Mouse (Mus musculus): ENCODE measurements around the gene Socs7.
A peak's percentile ranks its signal among the peaks of the same experiment; 100 is the strongest.

The Socs7 gene

GRCm38 (mm10) chr11:97422507-97422906 lies 60.2 kb downstream of the Socs7 start:
- peak; percentile 75 for DNase-seq

- no peak for DNase-seq
Observed at GRCm38 (mm10) chr11:97424092-97424692, 61.8 kb downstream of the Socs7 start.

- DNase-seq: no peak
Observed at GRCm38 (mm10) chr11:97424802-97425201, 62.5 kb downstream of the Socs7 start.

- DNase-seq: peak; percentile 89
Observed at GRCm38 (mm10) chr11:97427794-97428725, 65.7 kb downstream of the Socs7 start.

- no peak for DNase-seq
Observed at GRCm38 (mm10) chr11:97428726-97429077, 66.4 kb downstream of the Socs7 start.

- no peak for DNase-seq
Observed at GRCm38 (mm10) chr11:97429615-97430014, 67.3 kb downstream of the Socs7 start.

GRCm38 (mm10) chr11:97432015-97432414 lies 69.7 kb downstream of the Socs7 start:
- peak; percentile 69 for DNase-seq

GRCm38 (mm10) chr11:97432983-97433539 lies 70.7 kb downstream of the Socs7 start:
- DNase-seq: no peak

- DNase-seq: no peak
Observed at GRCm38 (mm10) chr11:97434121-97434520, 71.8 kb downstream of the Socs7 start.

GRCm38 (mm10) chr11:97434704-97435454 lies 72.5 kb downstream of the Socs7 start:
- peak; percentile 97 for DNase-seq

- no peak for DNase-seq
Observed at GRCm38 (mm10) chr11:97435808-97436491, 73.6 kb downstream of the Socs7 start.

- peak; percentile 60 for DNase-seq
Observed at GRCm38 (mm10) chr11:97437745-97438144, 75.4 kb downstream of the Socs7 start.

GRCm38 (mm10) chr11:97438868-97439267 lies 76.5 kb downstream of the Socs7 start:
- no peak for DNase-seq

- peak; percentile 57 for DNase-seq
Observed at GRCm38 (mm10) chr11:97439935-97440334, 77.6 kb downstream of the Socs7 start.

- peak; percentile 59 for DNase-seq
Observed at GRCm38 (mm10) chr11:97440441-97440881, 78.1 kb downstream of the Socs7 start.

- peak; percentile 82 for DNase-seq
Observed at GRCm38 (mm10) chr11:97441036-97441657, 78.8 kb downstream of the Socs7 start.

- peak; percentile 91 for DNase-seq
Observed at GRCm38 (mm10) chr11:97441658-97442125, 79.3 kb downstream of the Socs7 start.

- DNase-seq: no peak
Observed at GRCm38 (mm10) chr11:97442891-97443675, 80.7 kb downstream of the Socs7 start.

- no peak for DNase-seq
Observed at GRCm38 (mm10) chr11:97445596-97445995, 83.2 kb downstream of the Socs7 start.

GRCm38 (mm10) chr11:97445999-97446511 lies 83.7 kb downstream of the Socs7 start:
- DNase-seq: no peak

GRCm38 (mm10) chr11:97447979-97448378 lies 85.6 kb downstream of the Socs7 start:
- DNase-seq: no peak

All from retina, postnatal 1 day (tissue).